Mouse (Mus musculus): ENCODE results near the gene Nemp2. TPM values are rescaled to one million over a fixed set of nuclear protein-coding genes. Genes with fewer than 3 reads are reported as not detected.
"Not testable (repeated sequence)": the region's sequence is repeated elsewhere in the genome, so short reads cannot be mapped to it uniquely, and the experiment has no call there.

Gene Nemp2
- total RNA-seq, 2 experiments from 2014 or later, result 4.2 to 4.5 TPM

GRCm38 (mm10) chr1:52648153-52649027 is 17.9 kb downstream of the Nemp2 start:
- peak; percentile 80 to 86 for DNase-seq (ENCODE audit: low spot score in 2 of 2)
- intact Hi-C loops (cut with DNase I), result loop anchor here (1.0 to 5.0 kb wide), 3 partner anchors 100 to 384 kb away; no protein-coding TSS in a partner anchor

DNA sequence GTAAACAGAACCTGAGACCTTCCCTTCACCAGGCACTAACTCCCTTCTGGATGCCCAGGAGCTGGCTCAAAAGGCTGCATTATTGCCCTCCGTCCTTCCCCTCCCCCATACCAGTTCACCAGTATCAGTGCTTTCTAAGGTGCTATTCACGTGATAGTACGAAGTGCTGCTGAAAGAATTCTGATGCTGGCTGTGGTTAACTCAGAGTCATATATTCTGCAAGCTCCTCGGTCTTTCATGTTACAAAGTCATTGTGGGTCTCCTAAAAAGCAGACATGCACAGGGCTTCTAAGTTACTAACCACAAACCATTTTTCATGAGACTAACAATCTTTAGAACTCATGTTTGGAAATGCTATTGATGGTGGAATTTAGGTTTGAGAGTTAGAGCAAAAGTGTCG is 19.6 kb downstream of the Nemp2 start:
- intact Hi-C loops (cut with DNase I), result no loop called here
- no peak for DNase-seq (ENCODE audit: low spot score in 2 of 2)

DNA sequence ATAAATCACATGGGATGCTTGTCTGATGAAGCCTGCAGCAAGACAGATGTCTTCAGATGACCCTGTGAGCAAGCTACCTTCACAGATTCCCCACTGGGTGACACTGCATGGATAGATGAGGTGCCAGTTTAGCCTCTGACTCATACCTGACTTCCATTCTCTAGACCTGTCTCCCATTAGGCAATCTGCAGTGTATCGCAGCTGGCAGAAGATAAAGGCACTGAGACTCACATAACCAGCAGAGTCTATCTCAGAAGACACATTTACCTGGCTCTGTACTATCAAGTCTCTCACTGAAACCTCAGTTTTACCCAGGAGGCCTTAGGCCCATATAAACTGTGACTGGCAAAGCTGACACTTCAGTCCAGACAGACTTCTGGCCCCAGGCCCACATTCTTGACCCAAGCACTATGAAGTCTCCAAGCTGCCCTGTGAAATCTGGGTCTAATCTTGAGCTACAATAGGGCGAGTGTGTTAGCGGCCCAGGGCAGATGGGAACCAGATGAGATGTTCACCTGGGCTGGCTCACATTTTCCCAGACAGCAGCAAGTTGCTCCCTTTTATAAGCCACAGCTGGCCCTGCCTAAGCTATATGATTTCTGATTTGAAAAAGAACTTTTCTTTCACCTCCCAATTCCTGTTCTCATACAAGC is 22.2 kb downstream of the Nemp2 start:
- intact Hi-C loops (cut with DNase I), result no loop called here
- DNase-seq (ENCODE audit: low spot score in 2 of 2), result no peak

DNA sequence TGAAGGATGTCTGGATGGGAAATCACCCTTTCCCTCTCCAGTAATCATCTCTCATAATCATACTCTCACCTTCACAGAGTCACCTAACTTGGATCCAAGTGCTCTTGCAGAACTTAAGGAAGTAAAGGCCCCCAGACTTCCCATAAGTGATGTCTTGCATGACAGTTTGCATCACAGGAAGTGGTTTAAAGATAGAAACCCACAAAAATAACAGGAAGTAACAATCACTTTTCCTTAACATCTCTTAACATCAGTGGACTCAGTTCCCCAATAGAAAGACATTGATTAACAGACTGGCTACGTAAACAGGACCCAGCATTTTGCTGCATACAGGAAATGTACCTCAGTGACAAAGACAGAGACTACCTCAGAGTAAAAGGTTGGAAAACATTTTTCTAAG is 22.9 kb downstream of the Nemp2 start:
- DNase-seq (ENCODE audit: low spot score in 2 of 2), result no peak
- intact Hi-C loops (cut with DNase I), result no loop called here

- DNase-seq (ENCODE audit: low spot score in 2 of 2), result no peak
- intact Hi-C loops (cut with DNase I), result no loop called here
Measured at GRCm38 (mm10) chr1:52655153-52655552, 24.6 kb downstream of the Nemp2 start.

DNA sequence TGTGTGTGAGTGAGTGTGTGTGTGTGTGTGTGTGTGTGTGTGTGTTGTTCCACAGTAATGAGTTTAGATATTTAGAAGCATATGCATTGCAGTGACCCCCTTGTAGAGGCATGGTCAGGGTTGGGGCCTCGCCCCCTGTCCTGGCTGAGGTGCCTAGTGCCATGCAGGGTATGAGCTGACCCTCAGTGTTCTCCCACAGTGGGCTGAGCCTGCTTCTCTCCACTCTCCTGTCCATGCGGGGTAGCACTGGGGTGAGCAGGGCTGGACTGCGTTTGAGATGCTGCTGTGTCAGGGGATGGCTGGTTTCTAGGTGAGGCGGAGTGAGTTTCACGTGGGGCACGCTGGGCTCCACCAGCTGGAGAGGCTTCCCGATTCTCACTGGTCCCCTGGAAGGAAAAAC is 27.7 kb downstream of the Nemp2 start:
- no peak for DNase-seq (ENCODE audit: low spot score in 2 of 2)
- intact Hi-C loops (cut with DNase I), result no loop called here

DNA sequence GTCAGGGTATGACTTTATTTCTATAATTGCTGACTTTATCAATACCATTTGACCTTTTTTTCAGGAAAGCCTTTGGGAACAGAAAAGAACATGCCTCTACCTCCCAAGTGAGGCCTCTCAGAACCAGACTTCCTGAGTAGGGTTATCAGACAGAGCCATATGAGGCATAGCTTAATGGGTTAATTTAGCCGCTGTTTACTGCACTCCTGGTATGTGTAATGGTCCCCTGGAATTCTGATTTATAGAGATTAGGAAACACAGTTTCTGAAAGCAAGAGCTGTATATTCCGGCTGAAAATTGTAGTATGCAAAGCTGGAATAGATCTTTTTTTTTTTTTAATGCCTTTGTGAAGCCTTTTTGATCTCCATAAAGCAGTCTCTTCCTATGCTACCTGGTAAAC is 29.8 kb downstream of the Nemp2 start:
- intact Hi-C loops (cut with DNase I), result loop anchor here (5.0 kb wide), 1 partner anchor 67 kb away; the partner anchor contains the start of gene Mfsd6
- DNase-seq (ENCODE audit: low spot score in 2 of 2), result no peak

DNA sequence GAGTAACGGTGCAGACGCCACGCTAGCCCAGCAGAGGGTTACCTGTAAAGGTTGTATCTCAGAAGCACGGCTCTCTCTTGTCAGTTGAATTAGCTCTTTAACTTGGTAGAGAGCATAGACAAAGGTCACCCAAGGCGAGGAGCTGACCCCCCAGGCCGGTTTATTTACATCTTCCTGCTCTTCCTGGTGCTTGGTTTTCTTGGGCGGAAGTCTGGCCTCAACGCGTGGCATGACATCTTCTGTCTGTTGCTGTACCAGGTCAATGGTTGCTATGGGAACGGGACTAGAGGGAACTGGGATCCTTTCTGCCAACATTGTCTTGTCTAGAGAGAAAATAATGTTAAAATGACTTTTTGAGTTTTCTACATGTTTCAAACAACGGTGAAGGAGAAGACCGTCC is 30.3 kb downstream of the Nemp2 start:
- intact Hi-C loops (cut with DNase I), result loop anchor here (5.0 kb wide), 1 partner anchor 67 kb away; the partner anchor contains the start of gene Mfsd6
- no peak for DNase-seq (ENCODE audit: low spot score in 2 of 2)

DNA sequence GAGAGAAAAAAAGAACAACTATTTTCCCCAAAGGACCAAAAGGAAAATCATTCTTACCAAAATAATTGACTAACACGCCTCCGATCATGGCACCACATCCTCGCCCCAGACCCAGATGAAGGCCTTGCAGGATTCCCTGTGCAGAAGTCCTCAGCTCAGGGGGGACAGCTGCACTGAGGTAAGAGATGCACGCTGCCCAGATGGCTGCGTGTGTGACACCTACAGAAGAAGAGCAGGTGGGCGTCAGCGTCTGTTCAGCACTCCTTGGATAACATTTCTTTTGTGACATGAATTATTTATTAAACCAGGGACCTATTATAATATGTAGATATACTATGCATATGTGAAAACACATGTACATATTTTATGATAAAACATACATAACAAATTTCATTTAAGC is 32.7 kb downstream of the Nemp2 start:
- peak; percentile 40 to 87 for DNase-seq (ENCODE audit: low spot score in 2 of 2)
- intact Hi-C loops (cut with DNase I), result loop anchor here (5.0 kb wide), 1 partner anchor 64 kb away; the partner anchor contains the start of gene Mfsd6

GRCm38 (mm10) chr1:52668743-52669323 is 38.3 kb downstream of the Nemp2 start:
- no peak for DNase-seq (ENCODE audit: low spot score in 2 of 2)
- intact Hi-C loops (cut with DNase I), result no loop called here

- no peak for DNase-seq (ENCODE audit: low spot score in 2 of 2)
- intact Hi-C loops (cut with DNase I), result no loop called here
Measured at GRCm38 (mm10) chr1:52669931-52670330, 39.4 kb downstream of the Nemp2 start.

DNA sequence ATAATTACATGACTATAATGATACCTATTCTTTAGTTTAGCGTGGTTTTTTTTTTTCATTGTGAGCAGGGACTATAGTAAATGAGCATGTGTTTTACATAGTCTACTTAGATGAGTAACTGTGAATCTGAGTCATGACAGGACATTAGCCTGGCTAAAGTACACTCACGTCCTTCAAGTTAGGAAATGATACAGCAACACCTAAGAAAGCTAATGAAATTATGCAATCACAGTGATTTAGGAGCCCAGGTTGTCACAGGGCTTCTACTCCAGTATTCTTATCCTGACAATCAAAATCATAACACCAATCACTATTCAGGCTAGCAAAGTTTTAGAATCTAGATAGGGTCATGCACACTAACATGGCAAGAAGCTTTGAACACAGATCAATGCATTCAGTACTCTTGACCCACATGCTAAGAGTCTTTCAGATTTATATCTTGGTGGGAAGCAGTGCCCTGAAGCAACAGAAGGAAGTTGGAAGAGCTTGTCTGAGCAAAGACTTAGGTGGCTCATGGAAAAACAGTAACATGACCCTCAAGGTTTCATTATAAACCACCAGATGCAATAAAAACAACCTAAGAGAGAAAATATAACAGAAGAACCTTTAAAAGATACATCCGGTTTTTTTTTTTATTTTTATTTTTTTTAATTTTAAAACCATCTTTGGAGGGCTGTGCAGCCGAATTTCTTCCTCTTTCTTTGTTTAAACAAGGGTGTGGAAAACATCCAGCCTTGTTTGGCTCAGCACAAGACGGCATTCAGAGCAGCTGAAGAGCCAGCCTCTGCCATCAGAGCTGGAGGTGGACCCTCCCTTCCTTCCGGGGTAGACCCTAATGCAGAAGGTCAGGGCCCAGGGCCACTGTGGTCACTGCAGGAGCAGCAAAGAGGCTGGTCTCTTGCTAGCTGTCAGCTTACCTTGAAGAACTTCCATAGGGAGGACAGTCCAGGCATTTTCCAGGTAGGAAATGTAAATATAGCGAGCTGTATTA is 45.4 kb downstream of the Nemp2 start:
- intact Hi-C loops (cut with DNase I), result no loop called here

DNA sequence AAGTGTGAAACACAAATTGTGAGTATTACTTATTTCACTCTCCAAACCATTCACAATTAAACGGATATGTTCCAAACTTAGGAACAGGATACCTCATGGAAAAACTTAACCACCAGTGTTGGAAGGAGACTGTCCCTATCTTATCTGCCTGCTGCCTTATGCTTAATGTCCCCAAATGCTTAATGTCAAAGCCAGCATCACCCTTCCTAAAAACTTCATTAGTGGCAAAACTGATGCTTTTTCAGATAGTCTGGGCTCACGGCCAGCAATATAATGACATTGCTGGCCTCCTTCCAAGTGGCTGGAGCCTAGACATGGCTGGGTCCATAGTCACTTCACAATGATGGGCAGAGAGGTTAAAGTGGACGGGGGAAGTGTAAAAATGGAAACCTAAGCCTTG is 46.1 kb downstream of the Nemp2 start:
- DNase-seq (ENCODE audit: low spot score in 2 of 2), result no peak
- intact Hi-C loops (cut with DNase I), result no loop called here

More for the DNA sequence above, 45.4 kb downstream of the Nemp2 start:
- no peak for DNase-seq (ENCODE audit: low spot score in 2 of 2)

DNA sequence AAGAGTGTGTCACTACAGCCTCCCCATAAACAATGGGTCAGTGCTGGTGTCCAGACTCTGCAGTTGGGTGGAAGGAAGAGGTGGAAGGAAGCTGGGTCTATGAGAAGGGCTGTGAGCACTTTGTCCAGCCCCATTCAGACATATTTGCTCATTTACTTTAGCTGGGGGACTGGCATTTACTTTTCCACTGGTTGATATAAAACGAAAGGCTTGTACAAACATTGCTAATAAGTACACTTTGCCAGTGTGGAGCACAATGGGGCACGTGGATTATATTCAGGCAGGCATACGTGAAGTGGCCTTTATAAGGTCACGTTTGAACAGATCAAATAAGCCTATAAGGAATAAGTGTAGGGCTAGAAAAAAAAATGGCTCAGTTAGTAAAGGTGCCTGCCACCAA is 53.0 kb downstream of the Nemp2 start:
- DNase-seq (ENCODE audit: low spot score in 2 of 2), result no peak
- intact Hi-C loops (cut with DNase I), result no loop called here

DNA sequence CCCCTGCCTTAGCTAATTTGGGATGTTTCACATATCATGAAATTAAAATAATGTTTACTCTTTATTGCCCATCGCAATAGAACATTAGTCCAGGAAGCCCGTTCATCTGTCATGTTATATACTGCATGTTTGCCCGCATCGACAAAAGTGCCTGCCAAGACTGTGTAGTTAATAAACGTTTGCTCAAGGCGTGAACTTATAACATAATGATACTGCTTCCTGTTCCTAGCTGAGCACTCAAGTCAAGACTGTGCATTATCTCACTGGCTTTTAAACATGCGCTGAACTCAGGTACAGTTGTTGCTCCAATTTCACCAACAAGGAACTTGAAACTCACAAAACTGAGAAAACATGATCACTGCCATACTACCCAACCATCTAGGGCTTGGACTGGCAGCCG is 57.1 kb downstream of the Nemp2 start:
- intact Hi-C loops (cut with DNase I), result no loop called here
- no peak for DNase-seq (ENCODE audit: low spot score in 2 of 2)

DNA sequence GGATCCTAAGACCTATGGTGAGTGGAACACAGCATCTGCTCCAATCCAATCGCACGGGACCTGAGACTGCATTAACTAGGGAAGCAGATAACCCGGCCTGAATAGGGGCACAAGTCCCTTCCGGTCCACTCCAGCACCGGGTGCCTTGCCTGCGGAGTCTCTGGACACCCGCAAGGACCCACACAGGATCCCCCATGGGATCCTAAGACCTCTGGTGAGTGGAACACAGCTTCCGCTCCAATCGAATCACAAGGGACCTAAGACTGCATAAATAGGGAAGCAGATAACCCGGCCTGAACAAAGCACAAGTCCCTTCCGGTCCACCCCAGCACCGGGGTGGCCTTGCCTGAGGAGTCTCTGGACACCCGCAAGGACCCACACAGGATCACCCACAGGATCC is 64.0 kb downstream of the Nemp2 start:
- DNase-seq (ENCODE audit: low spot score in 2 of 2); intact Hi-C loops (cut with DNase I): not testable (repeated sequence)
